Mouse (Mus musculus) forebrain, embryonic 12.5 days (tissue): ENCODE measurements around the gene Zfp207. TPM values are rescaled to one million over a fixed set of nuclear protein-coding genes. Genes with fewer than 3 reads are reported as not detected.
"Not testable (repeated sequence)": the region's sequence is repeated elsewhere in the genome, so short reads cannot be mapped to it uniquely, and the experiment has no call there.

Experiments used
- ATAC-seq: fragments of 200-750 bp; cut with Nextera tagmentation; 2 replicates; pipeline ENCODE4 v1.8.0; 2017; ENCODE audit warnings: moderate TSS enrichment; ENCODE audit not compliant: low FRiP score
- H3K27ac ChIP-seq: fragments of 300-500 bp; sonication (generic); 2 replicates; pipeline ENCODE4 v1.5.1; 2016; ENCODE audit warnings: mild to moderate bottlenecking
- H3K27me3 ChIP-seq: fragments of 300-500 bp; sonication (generic); 2 replicates; pipeline ENCODE4 v1.6.1; 2016; ENCODE audit warnings: mild to moderate bottlenecking
- H3K36me3 ChIP-seq: fragments of 300-500 bp; sonication (generic); replicated peaks from 2 replicates; pipeline ENCODE4 v1.6.1; 2016; ENCODE audit warnings: mild to moderate bottlenecking
- H3K4me1 ChIP-seq: fragments of 300-500 bp; sonication (generic); 2 replicates; pipeline ENCODE4 v1.6.1; 2016
- H3K4me2 ChIP-seq: fragments of 300-500 bp; sonication (generic); 2 replicates; pipeline ENCODE4 v1.6.1; 2016; ENCODE audit warnings: mild to moderate bottlenecking, moderate library complexity
- H3K4me3 ChIP-seq: fragments of 300-500 bp; sonication (generic); replicated peaks from 2 replicates; pipeline ENCODE4 v1.5.1; 2016; ENCODE audit warnings: mild to moderate bottlenecking
- H3K9ac ChIP-seq: fragments of 300-500 bp; sonication (generic); 2 replicates; pipeline ENCODE4 v1.6.1; 2016; ENCODE audit warnings: mild to moderate bottlenecking
- H3K9me3 ChIP-seq: fragments of 300-500 bp; sonication (generic); 2 replicates; pipeline ENCODE4 v1.6.1; 2016
- WGBS: fragments of 180-500 bp; shearing (Covaris S2); methylation state at CpG from one replicate; pipeline ENCODE4 v1.1.7; 2016; 5-methylcytosine and 5-hydroxymethylcytosine counted together
- polyA plus RNA-seq: library from polyadenylated mRNA; unstranded; fragments of >200 nt; fragmentation: Nextera tagmentation; extraction: Ambion mirVana; gene quantifications from 2 replicates; pipeline ENCODE4 v1.2.1, GENCODE M21; 2016

The Zfp207 gene
- polyA plus RNA-seq, 1 experiment from 2014 or later, result 296 TPM

- Histone ChIP-seq H3K9ac (no peak overlapping the region), H3K4me2 (no peak overlapping the region), H3K27me3 (no peaks in the 10 kb centered on the region), H3K9me3 (no peaks in the 10 kb centered on the region), H3K4me1 (no peaks in the 10 kb centered on the region), H3K4me3 (no peak overlapping the region), H3K36me3 (peaks cover 12% of the 10 kb centered on the region), H3K27ac (no peak overlapping the region)
- 75% methylated on average over 2 of the region's 2 CpGs for WGBS
- ATAC-seq, result no peak
These were observed 37.3 kb downstream of the Zfp207 start for GRCm38 (mm10) chr11:80420202-80420984.

GRCm38 (mm10) chr11:80421421-80422047 is 38.5 kb downstream of the Zfp207 start:
- WGBS, result 89% methylated on average over 7 of the region's 7 CpGs
- H3K27me3 ChIP-seq, result no peaks in the 10 kb centered on the region
- no peak overlapping the region for H3K4me2 ChIP-seq
- no peak overlapping the region for H3K4me3 ChIP-seq
- peaks cover 8% of the 10 kb centered on the region for H3K36me3 ChIP-seq
- no peaks in the 10 kb centered on the region for H3K4me1 ChIP-seq
- no peak overlapping the region for H3K27ac ChIP-seq
- ATAC-seq, result no peak
- H3K9me3 ChIP-seq, result no peaks in the 10 kb centered on the region
- no peak overlapping the region for H3K9ac ChIP-seq

- 86% methylated on average over 2 of the region's 2 CpGs for WGBS
- Histone ChIP-seq H3K4me2 (no peak overlapping the region), H3K4me1 (peaks cover 7% of the 10 kb centered on the region), H3K9me3 (no peaks in the 10 kb centered on the region), H3K27me3 (no peaks in the 10 kb centered on the region), H3K36me3 (no peaks in the 10 kb centered on the region), H3K9ac (no peak overlapping the region), H3K27ac (no peak overlapping the region), H3K4me3 (no peak overlapping the region)
- ATAC-seq, result no peak
These were observed 41.6 kb downstream of the Zfp207 start for GRCm38 (mm10) chr11:80424691-80425090.

- H3K27me3 ChIP-seq, result no peaks in the 10 kb centered on the region
- no peak overlapping the region for H3K4me2 ChIP-seq
- H3K9ac ChIP-seq, result no peak overlapping the region
- no peaks in the 10 kb centered on the region for H3K9me3 ChIP-seq
- H3K36me3 ChIP-seq, result no peaks in the 10 kb centered on the region
- H3K27ac ChIP-seq, result no peak overlapping the region
- peaks cover 10% of the 10 kb centered on the region for H3K4me1 ChIP-seq
- 69% methylated on average over 5 of the region's 5 CpGs for WGBS
- H3K4me3 ChIP-seq, result no peak overlapping the region
- no peak for ATAC-seq
These were observed 42.2 kb downstream of the Zfp207 start for GRCm38 (mm10) chr11:80425247-80425778.

- not testable (repeated sequence) for ATAC-seq, H3K9ac ChIP-seq, H3K4me3 ChIP-seq, H3K36me3 ChIP-seq, H3K27ac ChIP-seq, H3K27me3 ChIP-seq, H3K4me2 ChIP-seq, H3K9me3 ChIP-seq
- H3K4me1 ChIP-seq, result peaks cover 10% of the 10 kb centered on the region
- 83% methylated on average over 16 of the region's 16 CpGs for WGBS
These were observed 43.1 kb downstream of the Zfp207 start for GRCm38 (mm10) chr11:80426029-80426813.

- H3K4me2 ChIP-seq, result peak within 1 kb of the TSS; percentile 87
- H3K9ac ChIP-seq, result peak within 1 kb of the TSS; percentile 98
- H3K4me1 ChIP-seq, result peaks cover 10% of the 10 kb centered on the region
- H3K9me3 ChIP-seq, result no peaks in the 10 kb centered on the region
- H3K27me3 ChIP-seq, result no peaks in the 10 kb centered on the region
- peaks cover 18% of the 10 kb centered on the region for H3K36me3 ChIP-seq
- peak within 1 kb of the TSS; percentile 89 for H3K27ac ChIP-seq
- peak within 1 kb of the TSS; percentile 100 for H3K4me3 ChIP-seq
- ATAC-seq, result peak; percentile 99
- WGBS, result under 1% methylated on average over 58 of the region's 58 CpGs
These were observed 45.4 kb downstream of the Zfp207 start, which contains the start of gene Psmd11 for GRCm38 (mm10) chr11:80428381-80429008. Gene Psmd11, plus strand, starts transcription at chr11:80428615.

GRCm38 (mm10) chr11:80429009-80429475 is 46.0 kb downstream of the Zfp207 start:
- H3K9me3 ChIP-seq, result no peaks in the 10 kb centered on the region
- H3K27me3 ChIP-seq, result no peaks in the 10 kb centered on the region
- peaks cover 22% of the 10 kb centered on the region for H3K36me3 ChIP-seq
- peak overlapping the region; percentile 89 for H3K27ac ChIP-seq
- H3K9ac ChIP-seq, result peak overlapping the region; percentile 98
- H3K4me3 ChIP-seq, result peak overlapping the region; percentile 100
- peak overlapping the region; percentile 87 for H3K4me2 ChIP-seq
- ATAC-seq, result peak; percentile 71
- H3K4me1 ChIP-seq, result peaks cover 10% of the 10 kb centered on the region
- WGBS, result under 1% methylated on average over 37 of the region's 37 CpGs

GRCm38 (mm10) chr11:80429500-80430166 is 46.6 kb downstream of the Zfp207 start:
- H3K4me2 ChIP-seq, result peak overlapping the region; percentile 87
- WGBS, result 64% methylated on average over 14 of the region's 14 CpGs
- no peak overlapping the region for H3K27ac ChIP-seq
- H3K4me1 ChIP-seq, result peaks cover 10% of the 10 kb centered on the region
- H3K4me3 ChIP-seq, result peak overlapping the region; percentile 100
- peaks cover 25% of the 10 kb centered on the region for H3K36me3 ChIP-seq
- H3K9ac ChIP-seq, result peak overlapping the region; percentile 98
- no peak for ATAC-seq
- no peaks in the 10 kb centered on the region for H3K9me3 ChIP-seq
- no peaks in the 10 kb centered on the region for H3K27me3 ChIP-seq

- Histone ChIP-seq H3K9ac (no peak overlapping the region), H3K27ac (no peak overlapping the region), H3K4me1 (peaks cover 10% of the 10 kb centered on the region), H3K27me3 (no peaks in the 10 kb centered on the region), H3K9me3 (no peaks in the 10 kb centered on the region), H3K36me3 (peaks cover 29% of the 10 kb centered on the region), H3K4me3 (no peak overlapping the region), H3K4me2 (no peak overlapping the region)
- no peak for ATAC-seq
- 95% methylated on average over 3 of the region's 3 CpGs for WGBS
These were observed 47.4 kb downstream of the Zfp207 start for GRCm38 (mm10) chr11:80430366-80430910.

GRCm38 (mm10) chr11:80446916-80447315 is 63.8 kb downstream of the Zfp207 start:
- Histone ChIP-seq H3K9me3 (no peaks in the 10 kb centered on the region), H3K4me1 (no peaks in the 10 kb centered on the region), H3K4me2 (no peak overlapping the region), H3K4me3 (no peak overlapping the region), H3K9ac (no peak overlapping the region), H3K36me3 (peaks cover 54% of the 10 kb centered on the region), H3K27ac (no peak overlapping the region), H3K27me3 (no peaks in the 10 kb centered on the region)
- WGBS, result 92% methylated on average over 3 of the region's 3 CpGs
- no peak for ATAC-seq

GRCm38 (mm10) chr11:80449859-80450258 is 66.8 kb downstream of the Zfp207 start:
- H3K36me3 ChIP-seq, result peaks cover 55% of the 10 kb centered on the region
- H3K27me3 ChIP-seq, result no peaks in the 10 kb centered on the region
- H3K9ac ChIP-seq, result no peak overlapping the region
- no peak overlapping the region for H3K4me2 ChIP-seq
- ATAC-seq, result no peak
- H3K27ac ChIP-seq, result no peak overlapping the region
- H3K4me3 ChIP-seq, result no peak overlapping the region
- 95% methylated on average over 2 of the region's 2 CpGs for WGBS
- no peaks in the 10 kb centered on the region for H3K4me1 ChIP-seq
- H3K9me3 ChIP-seq, result no peaks in the 10 kb centered on the region
